Comparison of ENCODE assay signal across 8 mouse cellular contexts in genomic region chr7:38107371-38108259, GRCm38 (mm10). TPM values are rescaled to one million over a fixed set of nuclear protein-coding genes. Genes with fewer than 3 reads are reported as not detected.
A peak's percentile ranks its signal among the peaks of the same experiment; 100 is the strongest.
DNase-seq lines count a peak whose midpoint lies in the region; ATAC-seq and TF ChIP-seq lines count a peak whose summit lies in the region.

Gene Ccne1 (minus strand): TSS chr7:38107534.

- no peaks in the 10 kb centered on the region for H3K9me3 ChIP-seq in E14TG2a.4 (ENCODE audit: low read length)
- H3K9me3 ChIP-seq in forebrain, embryonic 13.5 days (replicated peaks): no peaks in the 10 kb centered on the region
- no peaks in the 10 kb centered on the region for H3K9me3 ChIP-seq in neural tube, embryonic 15.5 days (replicated peaks)

- peaks cover 87% of the 10 kb centered on the region for H3K4me1 ChIP-seq in E14TG2a.4 (replicated peaks; ENCODE audit: low read depth, low read length)
- peaks cover 34% of the 10 kb centered on the region for H3K4me1 ChIP-seq in forebrain, embryonic 13.5 days
- peaks cover 14% of the 10 kb centered on the region for H3K4me1 ChIP-seq in neural tube, embryonic 15.5 days

- peak within 1 kb of the TSS; percentile 83 for H3K9ac ChIP-seq in forebrain, embryonic 13.5 days
- H3K9ac ChIP-seq in neural tube, embryonic 15.5 days (replicated peaks): peak within 1 kb of the TSS; percentile 70

- intact Hi-C loops in heart, postnatal 14 days (cut with DNase I): loop anchor here (5.0 kb wide), 1 partner anchor 90 kb away; no protein-coding TSS in a partner anchor

- DNase-seq in c-Kit-positive CD71-positive TER-119-positive erythroid progenitor cells, embryonic 14.5 days (ENCODE audit: low spot score): peak; percentile 96
- peak; percentile 100 for DNase-seq in heart, postnatal 14 days
- DNase-seq in layer of hippocampus, adult 11-12 months (ENCODE audit: low spot score): peak; percentile 99
- peak; percentile 98 to 99 for DNase-seq in lung, adult 18-20 months
- peak; percentile 99 for DNase-seq in testis, postnatal 14 days (ENCODE audit: low spot score)

- TF ChIP-seq CTCF in E14TG2a.4 (conservative IDR thresholded peaks at IDR 0.05; ENCODE audit: low read length): no peak

- ATAC-seq in forebrain, embryonic 13.5 days: peak; percentile 94
- ATAC-seq in neural tube, embryonic 15.5 days (ENCODE audit: low FRiP score): peak; percentile 93

- H3K4me3 ChIP-seq in E14TG2a.4 (replicated peaks; ENCODE audit: low read length): peak within 1 kb of the TSS; percentile 97
- H3K4me3 ChIP-seq in forebrain, embryonic 13.5 days: peak within 1 kb of the TSS; percentile 79
- peak within 1 kb of the TSS; percentile 78 for H3K4me3 ChIP-seq in neural tube, embryonic 15.5 days (replicated peaks)

- H3K27me3 ChIP-seq in E14TG2a.4 (ENCODE audit: insufficient read depth, low read length): no peaks in the 10 kb centered on the region
- H3K27me3 ChIP-seq in forebrain, embryonic 13.5 days: peaks cover 3% of the 10 kb centered on the region; the same call in 1 of the 2 replicates
- no peaks in the 10 kb centered on the region; the same call in 1 of the 2 replicates for H3K27me3 ChIP-seq in neural tube, embryonic 15.5 days (replicated peaks)

- H3K4me2 ChIP-seq in forebrain, embryonic 13.5 days: peak within 1 kb of the TSS; percentile 94
- H3K4me2 ChIP-seq in neural tube, embryonic 15.5 days: peak within 1 kb of the TSS; percentile 96

- peak within 1 kb of the TSS; percentile 40; the same call in 1 of the 2 replicates for H3K27ac ChIP-seq in forebrain, embryonic 13.5 days
- H3K27ac ChIP-seq in neural tube, embryonic 15.5 days (replicated peaks): 0 out of 2 replicates have a peak within 1 kb of the TSS, but pooled peaks have one; percentile 37

- under 1% methylated on average over 61 of the region's 102 CpGs for WGBS in forebrain, embryonic 13.5 days
- WGBS in neural tube, embryonic 15.5 days: under 1% methylated on average over 69 of the region's 102 CpGs

- H3K36me3 ChIP-seq in E14TG2a.4 (ENCODE audit: insufficient read depth, low read length): peaks cover 35% of the 10 kb centered on the region
- peaks cover 9% of the 10 kb centered on the region; the same call in 1 of the 2 replicates for H3K36me3 ChIP-seq in forebrain, embryonic 13.5 days (ENCODE audit: poor library complexity, severe bottlenecking)
- no peaks in the 10 kb centered on the region for H3K36me3 ChIP-seq in neural tube, embryonic 15.5 days

RNA-seq across cellular contexts. Expression of gene Ccne1, which starts in this region (rescaled TPM):
- 25.9 and 31.9 TPM in 2 replicates for polyA plus RNA-seq in forebrain, embryonic 13.5 days (2015; fragmentation: Nextera tagmentation; extraction: Ambion mirVana)
- 1 to 10 TPM; 1.2 to 1.9 TPM for total RNA-seq in heart, postnatal 14 days (2021)
- polyA plus RNA-seq in neural tube, embryonic 15.5 days (2015; fragmentation: Nextera tagmentation; extraction: Ambion mirVana): 19.9 and 25.5 TPM in 2 replicates

Comparison
In these comparisons a context has a peak if more than half of its experiments do, and no peak if none do; other contexts are left out.
1. Peak in every context shown above with its lines: DNase-seq, ATAC-seq, H3K4me3 ChIP-seq and H3K27ac ChIP-seq.